ENCODE assay signal across 29 mouse cellular contexts in genomic region chr13:118703727-118704126, GRCm38 (mm10). TPM values are rescaled to one million over a fixed set of nuclear protein-coding genes. Genes with fewer than 3 reads are reported as not detected.
DNase-seq lines count a peak whose midpoint lies in the region; ATAC-seq and TF ChIP-seq lines count a peak whose summit lies in the region.
"Had no signal": no experiment of that assay in that cellular context is flagged by ENCODE, and none has a peak within 500 bp of the region (broad histone marks: within the 10 kb centered on the region; RNA-seq: fewer than 3 reads in every experiment).

No protein-coding gene starts in this region.

- no peak overlapping the region for H3K27ac ChIP-seq in neural tube, embryonic 15.5 days (replicated peaks)
- H3K27ac ChIP-seq: embryonic facial prominence, embryonic 13.5 days; embryonic facial prominence, embryonic 15.5 days; forebrain, embryonic 10.5 days; forebrain, embryonic 12.5 days had no signal

- H3K4me3 ChIP-seq in neural tube, embryonic 15.5 days (replicated peaks) = no peak overlapping the region
- H3K4me3 ChIP-seq: embryonic facial prominence, embryonic 13.5 days; embryonic facial prominence, embryonic 15.5 days; erythroblast, embryonic 14.5 days; forebrain, embryonic 10.5 days; forebrain, embryonic 12.5 days had no signal

- ATAC-seq in neural tube, embryonic 15.5 days (ENCODE audit: low FRiP score) = 0 out of 2 replicates have a peak, but pooled peaks have one; percentile 14
- ATAC-seq in Patski = peak; percentile 35
- ATAC-seq in granulocyte monocyte progenitor cell, adult 5-6 weeks (replicated peaks; ENCODE audit: poor library complexity, severe bottlenecking) = peak; percentile 99
- peak; percentile 99 for ATAC-seq in megakaryocyte progenitor cell, adult 5-6 weeks (replicated peaks; ENCODE audit: poor library complexity)
- ATAC-seq: activated CD4-positive, CD25-positive, alpha-beta regulatory T cell, adult 4 months; CD4-positive, CD25-positive, alpha-beta regulatory T cell, adult 4 months; forebrain, embryonic 14.5 days; forebrain, embryonic 16.5 days had no signal

- no peaks in the 10 kb centered on the region for H3K36me3 ChIP-seq in neural tube, embryonic 15.5 days
- H3K36me3 ChIP-seq: embryonic facial prominence, embryonic 13.5 days; embryonic facial prominence, embryonic 15.5 days; forebrain, embryonic 10.5 days; forebrain, embryonic 12.5 days; G1E had no signal

- H3K9me3 ChIP-seq in neural tube, embryonic 15.5 days (replicated peaks) = no peaks in the 10 kb centered on the region
- H3K9me3 ChIP-seq: embryonic facial prominence, embryonic 13.5 days; embryonic facial prominence, embryonic 15.5 days; forebrain, embryonic 10.5 days; forebrain, embryonic 12.5 days; G1E had no signal

- POLR2A ChIA-PET in Patski (lab: Charles Lee) = no interaction called here

- in situ Hi-C loops in Patski (cut with MboI; ENCODE audit: low pct_unique_long_range_greater_than_20kb) = no loop called here

- DNase-seq in neural tube, embryonic 10.5 days (ENCODE audit: extremely low spot score, low spot score) = no peak
- no peak for DNase-seq in Patski (ENCODE audit: low read depth, low spot score)
- no peak for DNase-seq in T-cell, adult 2 months (ENCODE audit: low spot score)
- no peak for DNase-seq in thymus, postnatal 25 days
- no peak for DNase-seq in spleen, adult 12 weeks (ENCODE audit: low spot score)
- DNase-seq: adrenal gland, adult 8-10 months; adrenal gland, postnatal 14 days; adrenal gland, postnatal 36 days; B cell, adult 2 months; cerebellum, adult 11-12 months; cerebellum, adult 2 months; cerebellum, adult 9-10 months; cerebellum, postnatal 10 days; cerebellum, postnatal 25 days; embryo, embryonic 11 days had no signal

- no peak for TF ChIP-seq CTCF in Patski (IDR thresholded peaks at IDR 0.05)

- no peak overlapping the region for H3K4me2 ChIP-seq in neural tube, embryonic 15.5 days
- H3K4me2 ChIP-seq: embryonic facial prominence, embryonic 13.5 days; embryonic facial prominence, embryonic 15.5 days; forebrain, embryonic 12.5 days had no signal

- H3K9ac ChIP-seq in neural tube, embryonic 15.5 days (replicated peaks) = no peak overlapping the region
- H3K9ac ChIP-seq: embryonic facial prominence, embryonic 13.5 days; embryonic facial prominence, embryonic 15.5 days; forebrain, embryonic 12.5 days had no signal

- CTCF ChIA-PET in Patski (lab: Charles Lee) = no interaction called here

- H3K27me3 ChIP-seq in neural tube, embryonic 15.5 days (replicated peaks) = no peaks in the 10 kb centered on the region
- no peaks in the 10 kb centered on the region for H3K27me3 ChIP-seq in Patski
- H3K27me3 ChIP-seq: CH12.LX; embryonic facial prominence, embryonic 13.5 days; embryonic facial prominence, embryonic 15.5 days; forebrain, embryonic 12.5 days had no signal

- no peaks in the 10 kb centered on the region for H3K4me1 ChIP-seq in neural tube, embryonic 15.5 days
- H3K4me1 ChIP-seq: embryonic facial prominence, embryonic 13.5 days; embryonic facial prominence, embryonic 15.5 days; forebrain, embryonic 10.5 days; forebrain, embryonic 12.5 days had no signal

RNA-seq across cellular contexts. Expression of gene Fgf10, which starts 34.1 kb away (rescaled TPM):
- polyA plus RNA-seq in neural tube, embryonic 15.5 days (2015; fragmentation: Nextera tagmentation; extraction: Ambion mirVana) = 2.3 and 2.8 TPM in 2 replicates
- polyA plus RNA-seq in Patski (2021) = 1.9 TPM
- total RNA-seq in granulocyte monocyte progenitor cell, adult 5-6 weeks (2014; fragmentation: Nextera tagmentation) = not detected in 2 replicates
- not detected in 2 replicates for total RNA-seq in granulocyte monocyte progenitor cell, adult 5-6 weeks (2017)
- total RNA-seq in megakaryocyte progenitor cell, adult 5-6 weeks (2015) = not detected in 2 replicates
- not detected in 2 replicates for total RNA-seq in megakaryocyte progenitor cell, adult 5-6 weeks (2017)
- total RNA-seq: CH12.LX had no signal
- polyA plus RNA-seq: activated CD4-positive, CD25-positive, alpha-beta regulatory T cell, adult 4 months; erythroblast, embryonic 14.5 days had no signal

Comparison
In these comparisons a context has a peak if more than half of its experiments do, and no peak if none do; other contexts are left out.
1. ATAC-seq: peak in every context shown above with its lines; median percentile 99 in granulocyte monocyte progenitor cell, adult 5-6 weeks; 99 in megakaryocyte progenitor cell, adult 5-6 weeks; 35 in Patski; 14 in neural tube, embryonic 15.5 days.